Mouse (Mus musculus): Measurements from ENCODE around the gene Tmem204.

- TF ChIP-seq CTCF (IDR thresholded peaks at IDR 0.05; ENCODE audit: low read depth) (no peak), EP300 (IDR thresholded peaks at IDR 0.05; ENCODE audit: low read depth) (peak; percentile 6; the same call in 1 of the 2 replicates)
Observed at GRCm38 (mm10) chr17:25015655-25016291, 67.6 kb downstream of the Tmem204 start, which contains the start of the genes Cramp1l and Ift140.
